Mouse (Mus musculus): Measurements from ENCODE around the gene Apobec2. TPM values are rescaled to one million over a fixed set of nuclear protein-coding genes. Genes with fewer than 3 reads are reported as not detected.
A peak's percentile ranks its signal among the peaks of the same experiment; 100 is the strongest.

Apobec2 gene
- total RNA-seq, 2 experiments from 2014 or later = 515 to 520 TPM

- DNase-seq = peak; percentile 74
Measured at GRCm38 (mm10) chr17:48408526-48409291, 24.0 kb downstream of the Apobec2 start.

- DNase-seq = no peak
Measured at GRCm38 (mm10) chr17:48407910-48408525, 24.7 kb downstream of the Apobec2 start.

- no peak for DNase-seq
Measured at GRCm38 (mm10) chr17:48407154-48407553, 25.6 kb downstream of the Apobec2 start.

- no peak for DNase-seq
Measured at GRCm38 (mm10) chr17:48404706-48405105, 28.0 kb downstream of the Apobec2 start.

GRCm38 (mm10) chr17:48403848-48404247 is 28.9 kb downstream of the Apobec2 start:
- no peak for DNase-seq

- no peak for DNase-seq
Measured at GRCm38 (mm10) chr17:48402751-48403150, 30.0 kb downstream of the Apobec2 start.

- DNase-seq = no peak
Measured at GRCm38 (mm10) chr17:48401710-48402109, 31.0 kb downstream of the Apobec2 start.

- no peak for DNase-seq
Measured at GRCm38 (mm10) chr17:48392616-48393015, 40.1 kb downstream of the Apobec2 start.

- DNase-seq = no peak
Measured at GRCm38 (mm10) chr17:48391446-48391845, 41.3 kb downstream of the Apobec2 start.

- no peak for DNase-seq
Measured at GRCm38 (mm10) chr17:48389442-48389841, 43.3 kb downstream of the Apobec2 start.

GRCm38 (mm10) chr17:48388666-48389065 is 44.1 kb downstream of the Apobec2 start:
- no peak for DNase-seq

- DNase-seq = no peak
Measured at GRCm38 (mm10) chr17:48385786-48386461, 46.8 kb downstream of the Apobec2 start.

GRCm38 (mm10) chr17:48379050-48379449 is 53.7 kb downstream of the Apobec2 start:
- DNase-seq = no peak

- DNase-seq = no peak
Measured at GRCm38 (mm10) chr17:48376102-48376501, 56.6 kb downstream of the Apobec2 start.

- no peak for DNase-seq
Measured at GRCm38 (mm10) chr17:48372987-48373386, 59.7 kb downstream of the Apobec2 start.

GRCm38 (mm10) chr17:48371621-48372020 is 61.1 kb downstream of the Apobec2 start:
- DNase-seq = no peak

Other genes with a start within 250 kb of the Apobec2 start
- gene Trem1, start 200.2 kb downstream of the Apobec2 start, total RNA-seq (2021) = under 1 TPM in 1 of 2 experiments, not detected in 1; 0.11 TPM
- under 1 TPM in 1 of 2 experiments, not detected in 1; 0.27 TPM for gene Trem3, start 185.2 kb downstream of the Apobec2 start, total RNA-seq (2021)
- under 1 TPM in 1 of 2 experiments, not detected in 1; 0.36 TPM for gene Treml4, start 168.6 kb downstream of the Apobec2 start, total RNA-seq (2021)
- gene Treml2, start 133.4 kb downstream of the Apobec2 start, total RNA-seq (2021) = under 1 TPM in 1 of 2 experiments, not detected in 1; 0.18 TPM
- gene B430306N03Rik, start 116.8 kb downstream of the Apobec2 start, total RNA-seq (2021) = under 1 TPM; 0.05 to 0.34 TPM
- 1 to 10 TPM; 1.4 to 1.8 TPM for gene Trem2, start 86.5 kb downstream of the Apobec2 start, total RNA-seq (2021)
- gene Treml1, start 73.0 kb downstream of the Apobec2 start, total RNA-seq (2021) = not detected
- gene Nfya, start 23.0 kb downstream of the Apobec2 start, total RNA-seq (2021) = 10 to 100 TPM; 11.3 to 19.2 TPM
- 10 to 100 TPM in 1 of 2 experiments, 1 to 10 TPM in 1; 9.8 to 11.4 TPM for gene Oard1, start 22.9 kb downstream of the Apobec2 start, total RNA-seq (2021)
- gene Tspo2, start 18.6 kb upstream of the Apobec2 start, total RNA-seq (2021) = under 1 TPM in 1 of 2 experiments, not detected in 1; 0.93 TPM
- gene Unc5cl, start 22.0 kb upstream of the Apobec2 start, total RNA-seq (2021) = not detected